Mouse (Mus musculus) CH12.LX (cell line): ENCODE data around the gene Zbtb21. TPM values are rescaled to one million over a fixed set of nuclear protein-coding genes. Genes with fewer than 3 reads are reported as not detected.

ENCODE experiments used
- DNase-seq: peaks from one replicate; pipeline ENCODE4 v3.0.0-alpha.2; 2013; ENCODE audit errors: extremely low read depth
- H3K27ac ChIP-seq: 2 replicates; pipeline ENCODE4 v1.5.1; 2012; ENCODE audit warnings: low read depth, mild to moderate bottlenecking, control low read depth, moderate library complexity; ENCODE audit not compliant: insufficient read depth
- H3K27me3 ChIP-seq: replicated peaks from 2 replicates; pipeline ENCODE3; 2012; ENCODE audit warnings: inconsistent platforms
- H3K36me3 ChIP-seq, 2 experiments: replicated peaks in 1 of 2; 2 replicates each; pipeline versions ENCODE3 to v1.6.1; 2012; ENCODE audit warnings: inconsistent platforms in 1 of 2, low read length in 1 of 2, mild to moderate bottlenecking in 1 of 2, mixed read lengths in 1 of 2, moderate library complexity in 1 of 2; ENCODE audit not compliant: control insufficient read depth in 1 of 2, insufficient read depth in 1 of 2
- H3K4me1 ChIP-seq, 2 experiments: 2 replicates each; pipeline ENCODE4 v1.6.1; 2012; ENCODE audit warnings: inconsistent platforms in 1 of 2, moderate library complexity in 1 of 2; ENCODE audit not compliant: insufficient read depth in 2 of 2, control insufficient read depth in 1 of 2
- H3K4me2 ChIP-seq: 2 replicates; pipeline ENCODE4 v1.6.1; 2012; ENCODE audit warnings: low read depth, mild to moderate bottlenecking, control low read depth; ENCODE audit not compliant: poor library complexity, insufficient read depth, severe bottlenecking
- H3K4me3 ChIP-seq, 3 experiments: fragments of 150-350 bp in 1 of 3; sonication (generic) in 1 of 3; replicated peaks in 1 of 3; 2 replicates each; pipeline versions ENCODE3 to v1.5.1; 2011 to 2012; ENCODE audit warnings: low read depth in 2 of 3, low read length in 2 of 3, mild to moderate bottlenecking in 2 of 3, moderate library complexity in 2 of 3, control low read depth in 1 of 3, improper control_type of control experiment in 1 of 3, inconsistent platforms in 1 of 3, mixed read lengths in 1 of 3; ENCODE audit not compliant: poor library complexity in 1 of 3
- H3K79me2 ChIP-seq: replicated peaks from 2 replicates; pipeline ENCODE4 v1.6.1; 2012; ENCODE audit warnings: mild to moderate bottlenecking, moderate library complexity; ENCODE audit not compliant: control insufficient read depth, poor library complexity, insufficient read depth, severe bottlenecking; ENCODE audit errors: extremely low read depth
- H3K9ac ChIP-seq: 2 replicates; pipeline ENCODE4 v1.6.1; 2012; ENCODE audit warnings: low read depth, mild to moderate bottlenecking, control low read depth, moderate library complexity; ENCODE audit not compliant: insufficient read depth
- H3K9me3 ChIP-seq: replicated peaks from 2 replicates; pipeline ENCODE3; 2012; ENCODE audit warnings: low read length, inconsistent platforms, mixed read lengths
- BHLHE40 ChIP-seq: IDR thresholded peaks from 2 replicates; pipeline ENCODE4 v1.6.1; 2011; ENCODE audit warnings: mild to moderate bottlenecking, low read depth, low read length, improper control_type of control experiment
- CTCF ChIP-seq, 2 experiments: IDR thresholded peaks in 1 of 2; conservative IDR thresholded peaks in 1 of 2; 2 replicates each; pipeline ENCODE4 v1.5.1; 2011 to 2012; ENCODE audit warnings: low read depth in 2 of 2, low read length in 2 of 2, improper control_type of control experiment in 1 of 2, inconsistent platforms in 1 of 2, mild to moderate bottlenecking in 1 of 2, moderate library complexity in 1 of 2
- ETS1 ChIP-seq: conservative IDR thresholded peaks from 2 replicates; pipeline ENCODE4 v1.6.1; 2012; ENCODE audit warnings: low read depth, mild to moderate bottlenecking, inconsistent platforms, low read length, improper control_type of control experiment, moderate library complexity
- JUN ChIP-seq: IDR thresholded peaks from 2 replicates; pipeline ENCODE4 v1.6.1; 2011; ENCODE audit warnings: low read depth, mild to moderate bottlenecking, low read length, improper control_type of control experiment, moderate library complexity; ENCODE audit not compliant: insufficient read depth
- KAT2A ChIP-seq: IDR thresholded peaks from 2 replicates; pipeline ENCODE4 v1.6.1; 2012; ENCODE audit warnings: low read length, improper control_type of control experiment, inconsistent platforms; ENCODE audit not compliant: insufficient replicate concordance
- MXI1 ChIP-seq: IDR thresholded peaks from 2 replicates; pipeline ENCODE4 v1.6.1; 2011; ENCODE audit warnings: mild to moderate bottlenecking, low read depth, low read length, improper control_type of control experiment
- MYC ChIP-seq: IDR thresholded peaks from 2 replicates; pipeline ENCODE4 v1.6.1; 2011; ENCODE audit warnings: low read depth, mild to moderate bottlenecking, improper control_type of control experiment, low read length
- NELFE ChIP-seq: IDR thresholded peaks from 2 replicates; pipeline ENCODE4 v1.6.1; 2011; ENCODE audit warnings: low read depth, low read length, improper control_type of control experiment
- NRF1 ChIP-seq: IDR thresholded peaks from 2 replicates; pipeline ENCODE4 v1.6.1; 2014; ENCODE audit warnings: low read depth, mild to moderate bottlenecking, inconsistent platforms, low read length, improper control_type of control experiment, moderate library complexity
- PAX5 ChIP-seq: IDR thresholded peaks from 2 replicates; pipeline ENCODE4 v1.6.1; 2012; ENCODE audit warnings: low read length, inconsistent platforms, mixed read lengths
- POLR2A ChIP-seq: IDR thresholded peaks from 2 replicates; pipeline ENCODE4 v1.6.1; 2011; ENCODE audit warnings: low read depth, mild to moderate bottlenecking, improper control_type of control experiment, low read length
- POLR2AphosphoS2 ChIP-seq: IDR thresholded peaks from 2 replicates; pipeline ENCODE4 v1.6.1; 2011; ENCODE audit warnings: low read depth, low read length, improper control_type of control experiment
- RAD21 ChIP-seq: IDR thresholded peaks from 2 replicates; pipeline ENCODE4 v1.6.1; 2011; ENCODE audit warnings: low read depth, mild to moderate bottlenecking, low read length, improper control_type of control experiment, moderate library complexity
- RCOR1 ChIP-seq: conservative IDR thresholded peaks from 2 replicates; pipeline ENCODE4 v1.6.1; 2012; ENCODE audit warnings: low read depth, mild to moderate bottlenecking, inconsistent platforms, low read length, improper control_type of control experiment
- SMC3 ChIP-seq: IDR thresholded peaks from 2 replicates; pipeline ENCODE4 v1.6.1; 2011; ENCODE audit warnings: low read depth, low read length, improper control_type of control experiment
- ZKSCAN1 ChIP-seq: IDR thresholded peaks from 2 replicates; pipeline ENCODE4 v1.6.1; 2012; ENCODE audit warnings: low read depth, inconsistent platforms, low read length, improper control_type of control experiment, borderline replicate concordance
- ZNF384 ChIP-seq: IDR thresholded peaks from 2 replicates; pipeline ENCODE4 v1.6.1; 2012; ENCODE audit warnings: low read depth, low read length, improper control_type of control experiment, inconsistent platforms
- dilution Hi-C: fragments of 300-500 bp; cut with MboI; formaldehyde crosslinking; loops from 2 replicates; pipeline ENCODE4 v1.14.3; 2020; ENCODE audit warnings: low sequenced_read_pairs; ENCODE audit not compliant: extremely low pct_unique_long_range_greater_than_20kb, extremely low pct_ligation_motif_present
- in situ Hi-C: fragments of 300-500 bp; cut with MboI; formaldehyde crosslinking; loops from 3 replicates; pipeline ENCODE4 v1.14.3; 2019; ENCODE audit warnings: low sequenced_read_pairs, low pct_ligation_motif_present, low pct_unique_long_range_greater_than_20kb, mixed read lengths
- polyA plus RNA-seq: library from polyadenylated mRNA; unstranded; fragments of >175 nt; gene quantifications from 2 replicates; pipeline ENCODE4 v1.2.1, GENCODE M21; 2012; ENCODE audit warnings: low read depth; ENCODE audit not compliant: insufficient read length
- total RNA-seq, 2 experiments: library from RNA; depleted of rRNA; stranded (reverse); fragments of 300-350 nt in 1 of 2; fragments of >200 nt in 1 of 2; gene quantifications; 2 replicates each; pipeline ENCODE4 v1.2.3; 2012 to 2014

The Zbtb21 gene
- total and polyA plus RNA-seq, 3 experiments: 9.9 to 24.8 (median 13.2) TPM

DNA sequence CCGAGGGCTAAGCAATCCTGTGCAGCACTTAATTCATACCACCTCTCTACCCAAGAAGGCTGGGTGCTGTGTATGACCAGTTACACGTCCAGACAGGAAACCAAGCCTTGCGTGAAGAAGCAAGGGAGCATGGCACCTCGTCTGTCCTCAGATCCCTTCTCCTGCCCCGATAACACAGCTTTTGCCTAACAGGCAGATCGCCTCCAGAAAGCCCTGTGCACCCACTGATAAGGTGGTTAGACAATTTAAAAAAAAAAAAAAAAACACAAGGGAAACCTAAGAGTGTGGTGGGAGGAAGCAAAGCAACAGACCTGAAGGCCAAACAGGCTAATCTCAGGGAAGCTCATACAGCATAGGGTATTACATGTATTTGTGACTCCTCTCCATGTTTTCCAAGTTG, 54.9 kb downstream of the Zbtb21 start:
- H3K4me1 ChIP-seq: no peaks in the 10 kb centered on the region
- no peaks in the 10 kb centered on the region for H3K27me3 ChIP-seq
- no peaks in the 10 kb centered on the region for H3K9me3 ChIP-seq
- no peaks in the 10 kb centered on the region for H3K36me3 ChIP-seq
- in situ Hi-C loops: no loop called here
- no peak for TF ChIP-seq NELFE
- no peak for TF ChIP-seq CTCF (conservative IDR thresholded peaks at IDR 0.05 in 1 of 2, IDR thresholded peaks at IDR 0.05 in 1 of 2; ENCODE audit: low read depth in 2 of 2, low read length in 2 of 2)
- no peak for TF ChIP-seq POLR2AphosphoS2
- no peak for TF ChIP-seq JUN
- TF ChIP-seq ZNF384: no peak
- no peak for TF ChIP-seq BHLHE40
- no peak for TF ChIP-seq MXI1
- no peak for TF ChIP-seq POLR2A
- no peak for TF ChIP-seq MYC
- no peak for TF ChIP-seq KAT2A
- TF ChIP-seq SMC3: no peak
- no peak for TF ChIP-seq ETS1
- dilution Hi-C loops: no loop called here
- H3K9ac ChIP-seq: no peak overlapping the region
- no peak overlapping the region for H3K27ac ChIP-seq
- H3K4me3 ChIP-seq: no peak overlapping the region
- no peak for DNase-seq
- H3K79me2 ChIP-seq: no peaks in the 10 kb centered on the region
- no peak overlapping the region for H3K4me2 ChIP-seq

DNA sequence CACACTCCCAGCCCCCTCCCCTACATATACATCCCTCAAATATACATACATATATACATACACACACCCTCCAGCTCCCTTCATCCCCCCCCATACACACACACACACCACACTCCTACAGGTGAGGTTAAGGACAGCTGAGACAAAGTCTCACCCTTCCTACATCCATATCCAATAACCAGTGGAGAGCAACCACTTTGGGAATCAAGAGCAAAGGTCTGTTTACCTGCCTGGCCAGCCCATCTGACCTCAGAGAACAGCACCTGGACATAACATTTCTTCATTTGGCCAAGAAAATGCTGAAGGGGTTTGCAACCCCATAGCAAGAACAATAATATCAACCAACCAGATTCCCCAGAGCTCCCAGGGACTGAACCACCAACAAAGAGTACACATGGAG, 56.1 kb downstream of the Zbtb21 start:
- Histone ChIP-seq H3K4me1 (no peaks in the 10 kb centered on the region), H3K4me3 (no peak overlapping the region), H3K9me3 (no peaks in the 10 kb centered on the region), H3K36me3 (no peaks in the 10 kb centered on the region), H3K4me2 (no peak overlapping the region), H3K27ac (no peak overlapping the region), H3K79me2 (no peaks in the 10 kb centered on the region), H3K27me3 (no peaks in the 10 kb centered on the region), H3K9ac (no peak overlapping the region)
- dilution Hi-C loops (no loop called here), in situ Hi-C loops (no loop called here)
- TF ChIP-seq RCOR1 (no peak), MYC (no peak), NRF1 (no peak), ZKSCAN1 (no peak), PAX5 (no peak), RAD21 (no peak)
- no peak for DNase-seq
